Mouse (Mus musculus) neutrophil, adult 83 days (primary cell): ENCODE measurements around the gene Zfp980. TPM values are rescaled to one million over a fixed set of nuclear protein-coding genes. Genes with fewer than 3 reads are reported as not detected.

Experiments
- total RNA-seq, 2 experiments: library from RNA; stranded (reverse); gene quantifications; one replicate each; pipeline ENCODE4 v1.2.4; 2023

Zfp980 gene
- not detected for total RNA-seq

DNA sequence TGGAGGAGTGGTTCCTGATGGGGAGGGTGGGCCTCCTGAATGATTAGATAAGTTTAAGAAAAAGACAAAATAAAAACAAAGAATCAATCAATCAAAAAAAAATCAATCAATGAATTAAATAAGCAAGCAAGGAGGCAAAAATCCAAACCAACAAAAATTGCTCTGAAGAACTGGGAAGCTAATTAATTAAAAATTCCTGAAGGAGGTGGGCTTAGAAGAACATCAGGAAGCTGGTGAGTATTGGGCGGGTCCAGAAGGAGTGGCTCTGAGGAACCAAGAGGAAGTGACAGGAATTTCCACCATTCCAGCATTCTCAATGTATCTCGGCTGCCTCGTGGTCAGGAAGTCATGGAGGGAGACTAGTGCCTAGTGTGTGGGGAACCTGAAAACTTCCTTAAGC, at the start of gene Zfp980:
Zfp980 (plus strand) TSS at position 301 of the 400 bp plus-strand sequence.

Other genes starting within 250 kb of the Zfp980 start
- under 1 TPM; 0.18 to 0.50 TPM for gene Zfp990, start 159.9 kb upstream of the Zfp980 start, total RNA-seq
- 1 to 10 TPM; 5.5 to 6.6 TPM for gene Gm13212, start 85.5 kb upstream of the Zfp980 start, total RNA-seq
- gene Zfp986, start 198.1 kb downstream of the Zfp980 start, total RNA-seq = not detected